In the genomic region with DNA sequence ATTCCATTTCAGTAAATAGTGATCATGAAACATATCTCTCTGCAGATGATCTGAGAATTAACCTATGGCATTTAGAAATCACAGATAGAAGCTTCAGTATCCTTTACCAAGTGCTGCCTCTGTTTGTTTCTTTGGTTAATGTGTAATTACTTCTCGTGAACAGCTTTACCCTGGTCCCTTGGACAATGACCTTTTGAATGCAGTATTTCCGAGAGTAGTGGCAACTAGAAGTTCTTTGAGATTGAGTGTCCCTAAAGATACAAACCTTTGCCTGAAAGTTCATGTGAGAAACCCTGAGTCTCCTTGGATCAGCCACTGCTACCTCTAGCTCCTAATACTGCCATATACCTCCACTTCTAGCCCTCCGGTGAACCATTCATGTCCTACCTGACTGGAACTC, we compare ENCODE assay signal across 13 mouse cellular contexts.
"Had no signal": no experiment of that assay in that cellular context is flagged by ENCODE, and none has a peak within 500 bp of the region (broad histone marks: within the 10 kb centered on the region; RNA-seq: fewer than 3 reads in every experiment).

No protein-coding gene starts in this region.

- H3K27me3 ChIP-seq: limb, embryonic 15.5 days; midbrain, embryonic 12.5 days; neural tube, embryonic 13.5 days; stomach, embryonic 15.5 days had no signal

- H3K4me1 ChIP-seq: limb, embryonic 15.5 days; midbrain, embryonic 12.5 days; neural tube, embryonic 13.5 days; stomach, embryonic 15.5 days had no signal

- ATAC-seq: intestine, postnatal 0 days; midbrain, embryonic 16.5 days had no signal

- H3K4me3 ChIP-seq: left cerebral cortex, adult 2 months; limb, embryonic 15.5 days; midbrain, embryonic 12.5 days; neural tube, embryonic 13.5 days; stomach, embryonic 15.5 days had no signal

- H3K27ac ChIP-seq: hindbrain, embryonic 14.5 days; left cerebral cortex, adult 2 months; limb, embryonic 15.5 days; midbrain, embryonic 12.5 days; neural tube, embryonic 13.5 days; stomach, embryonic 15.5 days had no signal

- H3K9ac ChIP-seq: hindbrain, embryonic 14.5 days; limb, embryonic 15.5 days; midbrain, embryonic 12.5 days; neural tube, embryonic 13.5 days; stomach, embryonic 15.5 days had no signal

- H3K4me2 ChIP-seq: hindbrain, embryonic 14.5 days; limb, embryonic 15.5 days; midbrain, embryonic 12.5 days; neural tube, embryonic 13.5 days; stomach, embryonic 15.5 days had no signal

- DNase-seq: lung, adult 18-20 months; retina, postnatal 1 day; right cerebral cortex, postnatal 4 days; thymus, adult 2 months; thymus, postnatal 25 days had no signal

- H3K9me3 ChIP-seq: limb, embryonic 15.5 days; midbrain, embryonic 12.5 days; neural tube, embryonic 13.5 days; stomach, embryonic 15.5 days had no signal
